Mouse (Mus musculus) midbrain, embryonic 12.5 days (tissue): ENCODE measurements around the gene Pank4. TPM values are rescaled to one million over a fixed set of nuclear protein-coding genes. Genes with fewer than 3 reads are reported as not detected.
A peak's percentile ranks its signal among the peaks of the same experiment; 100 is the strongest.

Experiments used
- ATAC-seq: fragments of 200-750 bp; cut with Nextera tagmentation; 2 replicates; pipeline ENCODE4 v1.8.0; 2017; ENCODE audit warnings: low read depth, moderate TSS enrichment, moderate library complexity; ENCODE audit not compliant: low FRiP score
- H3K27ac ChIP-seq: fragments of 300-500 bp; sonication (generic); replicated peaks from 2 replicates; pipeline ENCODE4 v1.5.1; 2016; ENCODE audit warnings: mild to moderate bottlenecking
- H3K27me3 ChIP-seq: fragments of 300-500 bp; sonication (generic); 2 replicates; pipeline ENCODE4 v1.6.1; 2016; ENCODE audit warnings: mild to moderate bottlenecking
- H3K36me3 ChIP-seq: fragments of 300-500 bp; sonication (generic); 2 replicates; pipeline ENCODE4 v1.6.1; 2016
- H3K4me1 ChIP-seq: fragments of 300-500 bp; sonication (generic); 2 replicates; pipeline ENCODE4 v1.6.1; 2016
- H3K4me2 ChIP-seq: fragments of 300-500 bp; sonication (generic); replicated peaks from 2 replicates; pipeline ENCODE4 v1.6.1; 2016; ENCODE audit warnings: mild to moderate bottlenecking, moderate library complexity
- H3K4me3 ChIP-seq: fragments of 300-500 bp; sonication (generic); 2 replicates; pipeline ENCODE4 v1.5.1; 2016; ENCODE audit warnings: mild to moderate bottlenecking
- H3K9ac ChIP-seq: fragments of 300-500 bp; sonication (generic); replicated peaks from 2 replicates; pipeline ENCODE4 v1.6.1; 2016; ENCODE audit warnings: mild to moderate bottlenecking, moderate library complexity
- H3K9me3 ChIP-seq: fragments of 300-500 bp; sonication (generic); 2 replicates; pipeline ENCODE4 v1.6.1; 2016; ENCODE audit warnings: mild to moderate bottlenecking
- WGBS: fragments of 180-500 bp; shearing (Covaris S2); methylation state at CpG from one replicate; pipeline ENCODE4 v1.1.7; 2016; 5-methylcytosine and 5-hydroxymethylcytosine counted together
- polyA plus RNA-seq: library from polyadenylated mRNA; unstranded; fragments of >200 nt; fragmentation: Nextera tagmentation; extraction: Ambion mirVana; gene quantifications from 2 replicates; pipeline ENCODE4 v1.2.1, GENCODE M21; 2016

Gene Pank4
- polyA plus RNA-seq, 1 experiment from 2014 or later = 50.2 TPM

GRCm38 (mm10) chr4:155018066-155018465 lies 54.1 kb downstream of the Pank4 start:
- Histone ChIP-seq H3K4me3 (no peak overlapping the region), H3K27me3 (peaks cover 52% of the 10 kb centered on the region), H3K9me3 (no peaks in the 10 kb centered on the region), H3K9ac (no peak overlapping the region), H3K36me3 (no peaks in the 10 kb centered on the region), H3K4me2 (no peak overlapping the region), H3K27ac (no peak overlapping the region), H3K4me1 (peaks cover 52% of the 10 kb centered on the region)
- WGBS = 77% methylated on average over 8 of the region's 8 CpGs
- no peak for ATAC-seq

DNA sequence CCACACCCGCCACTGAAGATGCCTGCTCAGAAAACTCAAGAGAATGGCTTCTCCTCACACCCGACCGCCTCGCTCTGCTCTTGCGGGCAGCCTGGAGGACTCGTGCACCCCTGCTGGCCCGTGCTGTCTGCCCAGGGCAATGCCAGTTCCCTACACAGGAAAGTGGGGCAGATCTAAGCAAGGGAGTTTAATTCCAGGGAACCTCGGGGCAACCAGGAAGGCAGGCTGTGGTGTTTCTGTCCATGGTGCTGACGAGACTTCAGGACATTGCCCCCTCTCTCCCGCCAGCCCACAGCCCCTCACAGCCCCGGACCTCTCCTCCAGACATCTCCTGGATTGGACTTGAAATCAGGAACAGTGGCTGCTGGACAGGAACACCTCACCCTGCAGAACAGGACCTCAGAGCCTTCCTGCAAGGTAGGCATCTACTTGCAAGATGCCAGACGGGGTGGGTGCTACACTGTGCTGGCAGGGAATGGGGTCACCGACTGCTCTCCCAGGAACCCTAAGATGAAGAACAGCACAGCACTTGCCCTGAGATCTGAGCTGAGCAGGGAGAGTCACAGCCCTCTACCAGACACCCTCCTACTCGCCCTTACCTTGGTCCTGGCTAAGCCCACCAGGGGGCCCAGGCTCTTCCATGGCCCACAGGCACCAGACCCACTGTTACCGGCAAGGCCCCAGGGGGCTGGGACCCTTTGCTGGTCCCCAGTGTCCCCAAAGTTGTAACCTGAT lies 54.8 kb downstream of the Pank4 start:
- Histone ChIP-seq H3K9ac (no peak overlapping the region), H3K4me1 (peaks cover 52% of the 10 kb centered on the region), H3K27me3 (peaks cover 47% of the 10 kb centered on the region), H3K27ac (0 out of 2 replicates have a peak overlapping the region, but pooled peaks have one; percentile 25), H3K9me3 (no peaks in the 10 kb centered on the region), H3K4me2 (peak overlapping the region; percentile 42), H3K4me3 (peak overlapping the region; percentile 23; the same call in 1 of the 2 replicates), H3K36me3 (no peaks in the 10 kb centered on the region)
- peak; percentile 25; the same call in 1 of the 2 replicates for ATAC-seq
- WGBS = 5% methylated on average over 15 of the region's 15 CpGs

GRCm38 (mm10) chr4:155019336-155019847 lies 55.5 kb downstream of the Pank4 start:
- Histone ChIP-seq H3K9me3 (no peaks in the 10 kb centered on the region), H3K4me2 (peak overlapping the region; percentile 42), H3K4me3 (peak overlapping the region; percentile 23; the same call in 1 of the 2 replicates), H3K27ac (0 out of 2 replicates have a peak overlapping the region, but pooled peaks have one; percentile 25), H3K27me3 (peaks cover 41% of the 10 kb centered on the region), H3K36me3 (no peaks in the 10 kb centered on the region), H3K4me1 (peaks cover 50% of the 10 kb centered on the region), H3K9ac (no peak overlapping the region)
- WGBS = 1% methylated on average over 10 of the region's 10 CpGs
- ATAC-seq = peak; percentile 61; the same call in 1 of the 2 replicates

DNA sequence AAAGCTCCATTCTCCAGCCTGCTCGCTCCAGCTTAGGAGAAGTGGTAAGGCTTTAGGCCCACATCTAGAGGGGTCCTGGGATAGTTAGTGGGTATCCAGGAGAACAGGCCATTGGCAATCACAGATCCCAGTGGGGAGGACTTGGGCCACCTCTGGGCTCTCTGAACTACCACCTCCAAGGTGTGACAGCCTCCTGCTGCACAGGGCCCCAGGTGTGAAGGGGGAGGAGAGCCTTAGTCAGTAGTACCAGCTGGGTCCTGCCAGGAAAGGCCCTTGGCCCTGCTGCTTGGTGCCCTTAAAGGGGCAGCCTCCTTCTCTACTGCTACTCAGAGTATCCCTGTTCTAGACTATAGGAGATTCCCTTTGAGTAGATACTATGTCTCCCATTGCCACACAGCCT lies 56.2 kb downstream of the Pank4 start:
- Histone ChIP-seq H3K9me3 (no peaks in the 10 kb centered on the region), H3K4me3 (no peak overlapping the region), H3K27me3 (peaks cover 35% of the 10 kb centered on the region), H3K9ac (no peak overlapping the region), H3K4me1 (peaks cover 51% of the 10 kb centered on the region), H3K4me2 (no peak overlapping the region), H3K36me3 (no peaks in the 10 kb centered on the region), H3K27ac (no peak overlapping the region)
- no peak for ATAC-seq
- WGBS = 65% methylated on average over 1 of the region's 1 CpGs

GRCm38 (mm10) chr4:155020813-155021212 lies 56.9 kb downstream of the Pank4 start:
- Histone ChIP-seq H3K4me1 (peaks cover 56% of the 10 kb centered on the region), H3K4me3 (no peak overlapping the region), H3K27ac (no peak overlapping the region), H3K27me3 (peaks cover 31% of the 10 kb centered on the region), H3K9ac (no peak overlapping the region), H3K4me2 (no peak overlapping the region), H3K36me3 (no peaks in the 10 kb centered on the region), H3K9me3 (no peaks in the 10 kb centered on the region)
- 66% methylated on average over 9 of the region's 9 CpGs for WGBS
- no peak for ATAC-seq

GRCm38 (mm10) chr4:155022228-155022855 lies 58.4 kb downstream of the Pank4 start:
- Histone ChIP-seq H3K9me3 (no peaks in the 10 kb centered on the region), H3K27me3 (peaks cover 20% of the 10 kb centered on the region), H3K4me1 (peaks cover 51% of the 10 kb centered on the region), H3K36me3 (no peaks in the 10 kb centered on the region), H3K4me3 (no peak overlapping the region), H3K4me2 (no peak overlapping the region), H3K9ac (no peak overlapping the region), H3K27ac (no peak overlapping the region)
- WGBS = 82% methylated on average over 7 of the region's 7 CpGs
- no peak for ATAC-seq

- Histone ChIP-seq H3K27ac (peak overlapping the region; percentile 64), H3K4me1 (peaks cover 42% of the 10 kb centered on the region), H3K36me3 (no peaks in the 10 kb centered on the region), H3K27me3 (peaks cover 13% of the 10 kb centered on the region; the same call in 1 of the 2 replicates), H3K4me2 (no peak overlapping the region), H3K4me3 (no peak overlapping the region), H3K9me3 (no peaks in the 10 kb centered on the region), H3K9ac (no peak overlapping the region)
- WGBS = 80% methylated on average over 11 of the region's 11 CpGs
- ATAC-seq = peak; percentile 25
These were observed 60.5 kb downstream of the Pank4 start for GRCm38 (mm10) chr4:155024170-155025010.

Other genes starting within 250 kb of the Pank4 start
- gene Ttc34, start 126.7 kb upstream of the Pank4 start, polyA plus RNA-seq = 0.16 and 0.46 TPM in 2 replicates
- gene Mmel1, start 94.5 kb upstream of the Pank4 start, polyA plus RNA-seq = 0.19 and 0.37 TPM in 2 replicates
- gene Fam213b, start 65.0 kb upstream of the Pank4 start, polyA plus RNA-seq = 33.2 and 36.0 TPM in 2 replicates
- 0.78 and 1.0 TPM in 2 replicates for gene Tnfrsf14, start 35.6 kb upstream of the Pank4 start, polyA plus RNA-seq
- gene Hes5, start 3.2 kb upstream of the Pank4 start, polyA plus RNA-seq = 800 and 870 TPM in 2 replicates
- 3.6 and 3.7 TPM in 2 replicates for gene Plch2, start 92.7 kb downstream of the Pank4 start, polyA plus RNA-seq
- gene Pex10, start 102.9 kb downstream of the Pank4 start, polyA plus RNA-seq = 16.0 and 19.2 TPM in 2 replicates
- gene Rer1, start 122.3 kb downstream of the Pank4 start, polyA plus RNA-seq = 122 and 132 TPM in 2 replicates
- 5.6 and 5.7 TPM in 2 replicates for gene Morn1, start 122.5 kb downstream of the Pank4 start, polyA plus RNA-seq